Mouse (Mus musculus) bone marrow macrophage, adult 2 months (primary cell): Measurements from ENCODE around the gene Osbp2.

Source experiments
- CTCF ChIP-seq: IDR thresholded peaks from 2 replicates; pipeline ENCODE4 v1.5.1; 2012; ENCODE audit warnings: low read depth, mild to moderate bottlenecking, low read length, moderate library complexity
- POLR2A ChIP-seq: IDR thresholded peaks from 2 replicates; pipeline ENCODE4 v1.6.1; 2012; ENCODE audit warnings: mild to moderate bottlenecking, low read depth, low read length, borderline replicate concordance

- TF ChIP-seq CTCF = no peak
- TF ChIP-seq POLR2A = no peak
Measured at GRCm38 (mm10) chr11:3773136-3773535, 90.6 kb downstream of the Osbp2 start.
